Mouse (Mus musculus) urinary bladder, postnatal 10 days (tissue): ENCODE measurements around the gene Serinc3.
A peak's percentile ranks its signal among the peaks of the same experiment; 100 is the strongest.
"Not testable (repeated sequence)": the region's sequence is repeated elsewhere in the genome, so short reads cannot be mapped to it uniquely, and the experiment has no call there.

ENCODE experiments used
- DNase-seq: peaks from one replicate; pipeline ENCODE4 v3.0.0; 2022; ENCODE audit warnings: low spot score

Serinc3 gene

DNA sequence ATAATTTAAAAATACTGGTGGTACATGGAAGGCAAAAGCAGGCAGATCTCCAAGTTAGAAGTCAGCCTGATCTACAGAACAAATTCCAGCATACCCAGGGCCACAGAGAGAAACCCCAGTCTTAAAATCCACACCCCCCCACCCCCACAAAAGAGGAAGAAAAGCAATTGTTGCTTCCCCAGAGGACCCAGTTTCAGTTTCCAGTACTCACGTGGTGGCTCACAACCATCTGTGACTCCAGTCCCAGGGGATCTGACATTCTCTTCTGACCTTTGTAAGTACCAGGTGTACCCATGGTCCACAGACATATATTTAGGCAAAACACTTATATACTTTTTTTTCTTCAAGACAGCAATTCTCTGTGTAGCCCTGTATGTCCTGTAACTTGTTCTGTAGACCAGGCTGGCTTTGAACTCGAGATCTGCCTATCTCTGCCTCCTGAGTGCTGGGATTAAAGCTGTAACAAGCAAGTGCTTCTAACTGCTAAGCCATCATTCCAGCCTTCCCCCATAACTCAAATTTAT is 17.8 kb upstream of the Serinc3 start:
- DNase-seq: no peak

DNA sequence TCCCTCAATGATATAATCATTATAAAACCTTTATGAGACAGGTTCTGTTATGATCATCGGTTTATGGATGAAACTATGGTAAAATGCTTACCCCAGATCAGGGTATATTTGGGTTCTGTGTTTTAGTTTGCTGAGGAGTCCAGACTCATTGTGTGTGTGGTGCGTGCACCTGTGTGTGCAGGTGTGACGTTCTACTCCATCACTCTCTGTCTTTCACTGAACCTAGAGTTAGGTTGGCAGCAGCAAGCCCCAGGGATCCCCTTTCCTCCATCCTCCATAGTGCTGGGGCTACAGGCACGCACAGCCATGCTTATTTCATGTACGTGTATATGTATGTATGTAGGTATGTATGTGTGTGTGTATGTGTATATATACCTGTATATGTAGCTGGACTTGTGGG is 17.1 kb upstream of the Serinc3 start:
- no peak for DNase-seq

GRCm38 (mm10) chr2:163661371-163661850 is 16.5 kb upstream of the Serinc3 start:
- no peak for DNase-seq

DNA sequence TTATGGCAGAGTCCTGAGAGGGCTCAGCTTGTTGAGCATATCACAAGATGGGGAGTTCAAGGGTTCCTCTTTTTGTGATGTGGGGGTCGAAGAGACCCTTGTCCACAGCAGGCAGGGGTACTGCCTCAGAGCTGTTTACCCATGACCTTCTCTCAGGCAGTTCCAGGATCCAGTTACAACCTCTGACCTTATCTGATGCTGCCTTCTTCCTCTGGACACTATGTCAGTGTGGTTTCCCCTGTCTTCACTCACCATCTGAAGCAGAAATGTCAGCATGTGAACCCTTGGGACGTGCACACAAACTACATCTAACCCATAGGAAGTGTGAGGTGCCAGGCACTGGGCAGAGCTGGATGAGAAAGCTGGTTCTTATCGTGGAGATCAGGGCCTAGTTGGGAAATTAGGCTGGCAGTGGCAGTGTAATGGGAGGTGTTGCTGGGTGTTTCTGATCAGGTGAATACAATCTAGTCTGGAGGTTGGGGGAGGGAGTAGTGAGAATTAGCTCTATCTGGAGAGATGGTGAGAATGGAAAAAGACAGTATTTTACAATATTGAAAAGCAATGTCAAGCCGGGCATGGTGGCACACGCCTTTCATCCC is 15.3 kb upstream of the Serinc3 start:
- DNase-seq: no peak

DNA sequence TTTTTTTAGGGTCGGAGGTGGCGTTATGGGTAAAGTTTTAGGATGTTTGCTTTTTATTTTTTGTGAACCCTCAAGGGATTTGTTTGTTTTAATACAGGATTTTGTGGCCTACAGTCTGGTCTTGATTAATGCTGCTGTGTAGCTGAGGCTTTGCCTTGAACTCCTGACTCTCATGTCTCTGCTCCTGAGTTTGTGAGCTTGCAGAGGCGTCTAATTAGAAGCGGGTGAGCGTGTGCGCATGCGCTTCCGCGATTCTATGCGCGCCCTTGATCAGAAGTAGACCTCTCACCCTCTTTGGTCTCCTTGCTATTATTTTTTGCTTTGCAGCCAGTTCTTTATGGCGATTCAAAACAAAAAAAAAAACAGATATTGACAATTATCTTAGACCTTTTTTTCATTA is 14.5 kb upstream of the Serinc3 start:
- no peak for DNase-seq

- no peak for DNase-seq
Observed at GRCm38 (mm10) chr2:163658941-163659340, 14.0 kb upstream of the Serinc3 start.

GRCm38 (mm10) chr2:163657975-163658886 is 13.3 kb upstream of the Serinc3 start, which contains the start of gene Pkig:
TSS of gene Pkig (plus strand) at chr2:163658386.
- peak; percentile 50 for DNase-seq

- no peak for DNase-seq
Observed at GRCm38 (mm10) chr2:163657486-163657885, 12.6 kb upstream of the Serinc3 start.

GRCm38 (mm10) chr2:163655699-163656098 is 10.8 kb upstream of the Serinc3 start:
- DNase-seq: not testable (repeated sequence)

GRCm38 (mm10) chr2:163646461-163647080 is 1.6 kb upstream of the Serinc3 start:
- no peak for DNase-seq

DNA sequence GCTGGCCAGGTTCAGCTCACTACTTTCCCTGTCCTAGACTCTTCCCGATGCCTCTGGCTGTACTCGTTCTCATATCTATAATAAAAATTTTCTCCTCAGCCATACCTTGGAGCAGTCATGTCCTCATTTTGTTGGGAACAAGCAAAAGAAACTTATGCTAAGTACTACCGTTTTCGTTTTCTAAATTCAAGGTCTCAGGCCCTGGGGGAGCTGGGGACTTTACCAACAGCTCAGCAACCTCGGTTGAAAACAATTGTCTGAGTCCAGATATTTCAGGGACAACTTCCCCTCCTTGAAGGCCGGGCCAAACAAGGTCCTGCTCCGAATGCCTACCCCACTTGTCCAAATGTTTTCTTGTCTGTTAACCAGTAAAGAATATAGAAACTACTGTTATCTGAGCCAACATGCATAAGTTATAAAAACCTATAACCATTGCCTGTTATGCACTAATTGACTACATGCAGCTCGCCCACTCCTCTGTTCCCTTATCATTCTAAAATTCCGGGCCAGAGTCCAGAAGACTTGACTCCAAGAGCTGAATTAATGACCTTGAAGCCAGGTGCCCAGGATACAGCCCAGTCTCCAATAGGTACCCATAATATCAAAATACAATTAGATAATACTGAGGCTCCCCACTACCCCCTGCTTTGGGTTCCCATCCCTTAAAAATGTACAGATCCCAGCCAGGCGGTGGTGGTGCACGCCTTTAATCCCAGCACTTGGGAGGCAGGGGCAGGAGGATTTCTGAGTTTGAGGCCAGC is 949 bp upstream of the Serinc3 start:
- DNase-seq: no peak

DNA sequence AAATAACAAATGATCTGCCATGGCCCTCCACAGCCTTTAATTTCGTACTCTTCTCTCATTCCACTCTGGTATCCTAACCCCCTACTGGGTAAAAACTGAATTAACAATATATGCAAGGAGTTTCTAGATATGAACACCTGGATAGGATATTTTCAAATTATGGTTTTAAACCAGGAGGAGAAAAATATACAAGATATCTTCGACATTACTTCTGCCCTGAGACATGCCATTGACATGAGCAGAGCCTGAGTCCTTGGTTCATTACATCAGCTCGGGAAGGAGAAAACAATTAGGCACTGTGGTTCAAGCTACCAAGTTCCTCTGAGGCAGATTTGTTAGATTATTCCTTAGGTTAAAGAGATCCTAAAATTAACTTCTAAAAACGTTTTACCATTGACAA is 884 bp downstream of the Serinc3 start:
- no peak for DNase-seq

DNA sequence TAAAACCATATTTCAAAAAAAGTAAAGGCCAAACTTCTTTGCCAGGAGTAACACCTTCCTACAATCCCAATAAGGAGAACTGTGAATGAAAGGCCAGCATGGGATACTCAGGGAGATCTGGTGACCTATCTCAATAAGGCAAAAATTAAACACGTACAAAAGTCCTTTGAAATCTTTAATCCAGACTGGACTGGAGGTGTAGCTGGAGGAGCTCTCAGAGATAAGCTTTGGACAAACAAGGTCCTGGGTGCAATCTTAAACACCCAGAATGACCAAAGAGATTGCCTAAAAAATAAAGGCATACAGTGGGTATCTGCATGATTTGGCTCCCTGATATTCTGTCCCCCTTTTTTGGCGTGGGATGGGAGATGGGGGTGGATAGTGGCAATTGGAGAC is 1.4 kb downstream of the Serinc3 start:
- DNase-seq: no peak

GRCm38 (mm10) chr2:163642685-163643575 is 2.0 kb downstream of the Serinc3 start:
- DNase-seq: no peak

DNA sequence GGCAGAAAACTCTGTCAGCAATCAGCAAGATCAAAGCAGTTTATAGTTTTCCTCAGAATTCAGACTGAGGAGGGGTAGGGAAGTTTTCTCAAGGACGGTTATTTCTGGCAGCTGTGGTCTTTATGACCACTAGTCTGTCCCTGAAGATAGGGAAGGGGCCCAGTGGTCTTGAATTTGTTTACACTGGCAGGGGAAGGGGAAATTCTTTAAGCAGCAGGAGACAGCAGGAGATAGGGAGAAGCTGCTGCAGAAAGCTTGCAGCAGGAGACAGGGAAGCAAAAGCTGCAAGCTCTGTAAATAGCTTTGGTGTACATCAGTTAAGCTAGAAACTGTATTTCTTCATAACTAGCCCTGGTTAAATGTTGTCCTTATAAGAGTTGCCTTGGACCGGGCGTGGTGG is 3.2 kb downstream of the Serinc3 start:
- no peak for DNase-seq

GRCm38 (mm10) chr2:163640493-163640892 is 4.4 kb downstream of the Serinc3 start:
- DNase-seq: no peak

DNA sequence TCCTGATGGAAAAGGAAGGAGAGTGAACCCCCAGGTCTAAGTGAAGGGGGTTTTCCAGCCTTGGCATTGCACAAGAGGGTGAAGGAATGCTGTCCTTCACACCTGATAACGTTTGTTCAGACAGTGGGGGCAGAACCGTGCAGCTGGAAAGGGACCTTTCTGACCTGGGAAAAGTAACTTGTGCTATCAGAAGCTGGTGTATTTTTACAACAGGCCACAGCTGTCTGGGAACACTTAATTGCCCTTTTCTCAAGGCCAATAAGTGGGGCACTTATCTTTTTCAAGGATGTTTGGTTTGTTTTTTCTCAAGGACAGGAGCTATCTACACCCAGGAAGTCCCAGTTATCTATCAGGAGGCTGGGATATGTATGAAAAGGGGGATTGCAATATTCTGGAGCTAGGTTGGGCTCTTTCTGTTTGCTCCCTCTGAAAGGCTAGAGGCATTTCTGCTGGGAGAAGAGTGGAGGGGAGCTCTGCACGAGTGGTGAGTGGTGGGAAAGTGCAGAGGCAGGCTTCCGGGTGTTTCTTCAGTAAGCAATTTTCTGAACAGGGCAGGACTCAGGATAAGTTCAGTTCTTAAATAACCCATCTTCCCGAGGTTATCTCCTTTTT is 7.2 kb downstream of the Serinc3 start:
- no peak for DNase-seq

DNA sequence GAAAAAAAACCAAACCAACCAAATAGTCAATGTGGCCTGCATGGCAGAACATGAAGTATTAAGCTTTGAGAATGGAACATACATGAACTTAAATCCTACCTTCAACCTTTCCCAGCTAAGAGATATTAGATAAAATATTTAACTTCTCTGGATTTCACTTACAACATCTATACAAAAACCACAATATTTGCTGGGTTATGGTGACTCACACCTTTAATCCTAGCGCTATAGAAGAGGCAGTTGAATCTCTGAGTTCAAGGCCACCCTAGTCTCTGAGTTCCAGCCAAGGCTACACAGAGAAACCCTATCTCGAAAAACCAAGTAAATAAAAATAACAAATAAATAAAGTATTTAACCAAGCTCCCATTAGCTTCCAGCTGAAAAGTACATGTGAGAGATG is 8.9 kb downstream of the Serinc3 start:
- no peak for DNase-seq

DNA sequence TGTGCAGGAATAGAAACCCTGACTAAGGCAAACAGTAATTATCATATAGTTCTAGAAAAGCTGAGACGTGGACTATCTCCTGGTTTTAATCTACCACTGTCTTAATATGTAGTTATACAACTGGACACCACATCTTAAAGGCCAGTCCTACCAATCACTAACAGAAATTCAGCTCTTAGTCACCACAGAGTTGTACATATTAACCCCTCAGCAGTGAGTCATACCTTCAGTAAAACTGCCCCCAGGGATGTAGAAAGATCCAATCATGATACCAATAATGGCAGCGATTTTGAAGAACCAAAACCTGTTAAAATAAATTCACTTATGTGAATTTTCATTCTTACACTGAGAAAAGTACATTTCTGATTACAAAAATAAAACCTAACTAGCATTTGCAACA is 10.7 kb downstream of the Serinc3 start:
- DNase-seq: no peak

- no peak for DNase-seq
Observed at GRCm38 (mm10) chr2:163631715-163632114, 13.2 kb downstream of the Serinc3 start.
